Mouse (Mus musculus): Measurements from ENCODE around the gene Rybp. TPM values are rescaled to one million over a fixed set of nuclear protein-coding genes. Genes with fewer than 3 reads are reported as not detected.

The Rybp gene
- total RNA-seq, 2 experiments from 2014 or later, result 18.9 to 27.4 TPM

DNA sequence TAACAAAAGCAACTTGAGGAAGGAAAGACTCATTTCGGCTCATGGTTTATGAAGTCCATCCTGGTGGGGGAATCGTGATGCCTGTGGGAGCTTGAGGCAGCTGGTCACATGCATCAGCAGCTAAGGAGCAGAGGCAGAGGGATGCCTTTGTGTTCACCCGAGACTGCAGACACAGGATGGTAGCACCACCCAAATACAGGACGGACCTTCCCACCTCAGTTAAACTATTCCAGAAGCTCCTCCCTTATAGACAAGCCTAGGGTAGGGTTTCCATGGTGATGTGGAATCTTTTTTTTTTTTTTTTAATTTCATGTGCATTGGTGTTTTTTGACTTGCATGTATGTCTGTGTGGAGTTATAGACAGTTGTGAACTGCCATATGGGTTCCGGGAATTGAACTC is 64.4 kb downstream of the Rybp start:
- ATAC-seq (replicated peaks; ENCODE audit: poor library complexity, severe bottlenecking), result no peak

DNA sequence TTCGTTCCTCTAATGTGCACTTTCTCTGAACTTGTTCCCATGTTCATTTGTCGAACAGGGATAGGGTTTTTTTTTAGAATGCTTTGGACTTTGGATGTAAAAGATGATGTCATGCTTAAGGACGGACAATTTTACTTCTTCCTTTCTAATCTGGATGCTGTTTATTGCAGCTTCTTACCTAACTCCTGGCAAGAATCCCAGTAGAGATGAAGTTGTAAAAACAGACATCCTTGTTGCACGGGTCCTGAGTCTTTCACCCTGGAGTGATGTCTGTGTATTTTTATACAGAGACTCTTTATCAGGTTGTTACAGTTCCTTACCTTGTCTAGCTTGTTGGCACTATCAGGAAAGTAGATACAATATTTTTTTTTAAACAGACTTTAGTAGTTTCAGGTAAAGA is 65.5 kb downstream of the Rybp start:
- ATAC-seq (replicated peaks; ENCODE audit: poor library complexity, severe bottlenecking), result no peak

DNA sequence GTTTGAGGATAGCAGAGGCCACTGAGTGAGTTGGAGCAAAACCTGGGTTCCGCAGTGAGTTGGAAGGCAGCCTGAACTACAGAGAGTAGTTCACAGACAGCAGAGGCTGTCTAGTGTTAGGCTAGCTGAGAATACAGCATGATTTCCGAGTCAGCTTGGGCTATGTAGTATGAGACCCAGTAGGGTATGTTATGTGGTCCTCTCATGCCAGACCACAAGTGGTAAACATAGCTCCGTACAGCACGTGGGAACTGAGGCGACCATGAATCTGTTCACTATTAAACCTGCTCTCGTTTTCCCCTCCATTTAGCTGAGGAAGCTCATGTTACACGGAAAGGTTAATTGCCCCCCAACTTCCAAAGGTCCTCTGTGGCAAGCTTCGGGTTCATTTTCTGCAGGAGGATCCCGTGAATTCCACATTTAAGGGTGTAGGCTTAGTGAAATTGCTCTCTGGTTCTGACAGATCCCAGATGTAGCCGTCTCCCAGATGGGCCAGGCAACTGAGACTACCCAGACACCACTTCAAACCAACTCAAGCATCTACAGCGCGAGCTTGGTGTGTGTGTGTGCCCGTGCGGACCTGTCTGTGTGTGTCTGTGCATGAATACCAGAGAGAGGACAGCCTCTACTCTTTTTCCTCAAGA is 66.2 kb downstream of the Rybp start:
- no peak for ATAC-seq (replicated peaks; ENCODE audit: poor library complexity, severe bottlenecking)

DNA sequence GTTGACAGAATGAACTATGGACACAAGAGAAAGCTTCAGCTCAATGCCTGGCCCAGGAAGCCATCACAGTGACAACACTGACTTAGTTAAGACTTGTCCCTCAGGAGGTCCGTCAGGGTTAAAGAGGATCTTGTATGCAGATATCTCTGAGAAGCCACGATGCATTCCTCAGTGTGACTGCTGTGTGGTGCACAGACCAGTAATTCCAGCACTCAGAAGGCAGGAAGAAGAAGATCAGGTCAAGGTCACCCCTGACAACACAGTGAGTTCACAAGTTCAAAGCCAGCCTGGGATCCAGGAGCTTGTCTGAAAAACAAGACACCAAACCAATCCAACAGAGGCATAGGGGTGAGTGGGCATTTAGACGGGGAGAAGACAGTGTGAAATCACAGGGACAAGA is 67.3 kb downstream of the Rybp start:
- ATAC-seq (replicated peaks; ENCODE audit: poor library complexity, severe bottlenecking), result no peak

DNA sequence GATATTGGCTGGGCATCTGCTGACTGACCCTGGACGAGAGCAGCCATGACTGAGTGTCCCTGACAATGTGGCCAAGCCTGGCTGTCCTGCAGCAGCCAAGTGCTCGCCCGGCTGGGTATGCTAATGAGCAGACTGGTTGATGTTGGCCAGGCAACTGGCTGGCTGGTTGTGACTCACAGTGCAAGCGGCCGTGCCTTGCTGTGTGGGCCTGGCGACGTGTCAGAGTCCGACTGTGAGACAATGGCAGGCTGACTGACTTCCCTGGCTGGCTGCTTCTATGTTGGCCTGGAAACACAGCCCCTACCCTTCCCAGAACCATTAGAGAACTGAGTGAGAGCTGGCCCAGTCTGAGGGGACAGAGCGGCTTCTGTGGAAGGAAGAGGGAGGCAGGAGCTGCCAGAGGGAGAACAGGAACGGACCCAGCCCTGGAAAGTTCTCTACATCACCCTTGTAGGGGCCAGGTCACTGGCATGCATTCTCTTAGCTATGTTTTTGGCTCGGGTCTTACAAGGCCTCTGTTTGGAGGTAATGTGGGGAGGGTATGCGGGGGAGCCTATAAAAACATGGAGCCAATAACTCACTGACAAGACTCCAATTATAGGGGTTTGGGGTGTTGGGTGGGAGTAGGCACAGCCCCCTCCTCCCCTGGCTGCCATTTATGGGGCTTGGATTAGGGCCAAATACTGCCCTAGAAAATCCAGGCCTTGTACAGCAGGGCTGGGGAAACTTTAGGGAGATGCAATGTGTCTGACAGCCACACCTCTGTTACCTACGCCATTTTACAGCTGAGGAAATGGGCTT is 68.5 kb downstream of the Rybp start:
- no peak for ATAC-seq (replicated peaks; ENCODE audit: poor library complexity, severe bottlenecking)

DNA sequence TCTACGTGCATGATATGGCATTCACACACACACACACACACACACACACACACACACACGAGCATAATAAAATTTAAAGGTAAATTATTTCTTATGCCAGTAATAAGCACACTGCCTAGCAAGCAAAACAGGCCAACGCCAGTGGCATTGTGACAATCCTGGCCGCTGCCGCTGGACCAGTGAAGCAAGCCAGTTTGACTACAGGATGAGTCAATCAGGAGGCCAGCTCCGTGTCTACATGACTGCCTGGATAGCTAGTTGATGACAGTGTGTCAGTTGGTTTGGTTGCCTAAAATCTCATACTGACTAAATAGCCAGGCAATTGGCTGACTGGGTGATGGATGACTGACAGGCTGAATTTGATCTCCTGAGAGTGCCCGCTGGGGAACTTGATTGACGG is 69.8 kb downstream of the Rybp start:
- no peak for ATAC-seq (replicated peaks; ENCODE audit: poor library complexity, severe bottlenecking)

DNA sequence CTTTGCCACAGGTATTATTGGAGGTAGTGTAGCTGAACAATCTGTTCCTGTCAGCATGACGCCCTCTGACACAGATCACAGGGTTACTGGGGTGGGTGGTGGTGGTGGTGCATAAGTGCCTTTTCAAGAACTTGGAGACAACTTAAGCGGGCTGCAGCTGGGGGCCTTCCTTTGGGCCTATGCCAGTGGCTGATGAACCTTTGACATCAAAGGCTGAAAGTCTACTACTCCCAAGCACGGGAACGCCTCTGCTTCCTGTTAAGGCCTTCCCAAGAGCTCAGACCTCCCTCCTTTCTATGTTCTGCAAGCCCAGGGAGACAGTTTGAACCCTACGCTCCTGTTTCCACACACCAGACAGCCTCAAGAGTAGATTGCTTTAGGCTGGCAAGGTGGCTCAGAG is 70.3 kb downstream of the Rybp start:
- ATAC-seq (replicated peaks; ENCODE audit: poor library complexity, severe bottlenecking), result no peak

GRCm38 (mm10) chr6:100215809-100216208 is 71.5 kb downstream of the Rybp start:
- no peak for ATAC-seq (replicated peaks; ENCODE audit: poor library complexity, severe bottlenecking)

- peak; percentile 55 for ATAC-seq (replicated peaks; ENCODE audit: poor library complexity, severe bottlenecking)
These were observed 73.0 kb downstream of the Rybp start for GRCm38 (mm10) chr6:100214132-100214913.

DNA sequence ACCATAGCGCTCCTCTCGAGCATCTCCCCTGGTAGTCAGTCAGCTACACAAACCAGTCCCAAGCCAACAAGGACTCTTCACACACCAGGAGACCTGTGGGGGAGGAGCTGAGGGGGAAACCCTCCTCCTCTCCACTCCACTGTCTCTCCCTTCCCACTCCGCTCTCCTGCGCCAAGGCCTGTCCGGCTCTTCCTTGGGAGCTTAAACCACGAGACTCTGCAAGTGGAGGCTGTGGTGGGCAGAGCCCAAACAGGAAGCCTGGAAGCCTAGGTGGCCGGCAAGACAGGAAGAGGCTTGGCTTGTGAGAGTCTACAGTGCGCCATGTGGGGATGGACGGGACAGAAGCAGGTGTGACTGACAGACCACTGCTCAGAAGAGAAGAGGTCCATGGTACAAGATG is 73.7 kb downstream of the Rybp start:
- ATAC-seq (replicated peaks; ENCODE audit: poor library complexity, severe bottlenecking), result peak; percentile 61

DNA sequence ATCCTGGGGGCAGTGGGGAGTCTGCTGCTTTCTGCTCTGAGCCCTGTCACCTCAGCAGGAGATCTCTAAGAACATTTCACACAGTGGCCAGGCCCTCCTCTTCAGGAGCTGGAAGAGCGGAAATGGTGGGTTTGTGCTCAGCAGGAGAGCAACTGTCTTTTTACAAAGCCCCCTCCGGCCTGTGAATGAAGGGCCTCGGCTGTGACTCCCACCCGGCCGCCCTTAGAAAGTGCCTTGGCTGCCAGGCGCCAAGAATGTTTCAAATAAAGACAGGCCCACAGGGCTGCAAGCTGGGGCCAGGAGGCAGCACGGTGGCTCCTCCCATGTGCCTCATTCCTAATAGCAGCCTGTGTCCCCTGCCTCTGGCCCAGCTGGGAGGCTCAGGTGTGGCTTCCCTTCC is 74.5 kb downstream of the Rybp start:
- ATAC-seq (replicated peaks; ENCODE audit: poor library complexity, severe bottlenecking), result no peak

- ATAC-seq (replicated peaks; ENCODE audit: poor library complexity, severe bottlenecking), result no peak
These were observed 75.6 kb downstream of the Rybp start for GRCm38 (mm10) chr6:100211646-100212045.

GRCm38 (mm10) chr6:100210517-100210916 is 76.8 kb downstream of the Rybp start:
- ATAC-seq (replicated peaks; ENCODE audit: poor library complexity, severe bottlenecking), result no peak

GRCm38 (mm10) chr6:100206741-100207275 is 80.5 kb downstream of the Rybp start:
- ATAC-seq (replicated peaks; ENCODE audit: poor library complexity, severe bottlenecking), result peak; percentile 17

DNA sequence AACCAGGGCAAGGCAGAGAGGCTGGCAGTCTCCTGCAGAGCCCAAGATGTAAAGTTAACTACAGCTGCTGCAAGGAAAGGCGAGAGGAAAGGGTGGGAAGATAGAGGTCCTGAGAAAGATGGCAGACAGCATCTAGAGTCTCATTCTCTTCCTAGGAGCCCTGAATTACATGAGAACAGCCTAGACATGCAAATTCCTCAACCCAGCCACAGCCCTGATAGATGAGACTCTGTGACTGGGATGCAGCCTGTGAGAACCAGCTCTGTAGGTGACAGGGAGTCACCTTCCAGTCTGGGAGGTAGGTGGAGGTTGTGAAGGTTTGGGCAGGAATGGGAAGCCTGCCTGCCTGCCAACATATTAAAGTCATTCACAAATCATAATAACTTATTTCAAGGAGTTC is 81.0 kb downstream of the Rybp start:
- ATAC-seq (replicated peaks; ENCODE audit: poor library complexity, severe bottlenecking), result no peak

DNA sequence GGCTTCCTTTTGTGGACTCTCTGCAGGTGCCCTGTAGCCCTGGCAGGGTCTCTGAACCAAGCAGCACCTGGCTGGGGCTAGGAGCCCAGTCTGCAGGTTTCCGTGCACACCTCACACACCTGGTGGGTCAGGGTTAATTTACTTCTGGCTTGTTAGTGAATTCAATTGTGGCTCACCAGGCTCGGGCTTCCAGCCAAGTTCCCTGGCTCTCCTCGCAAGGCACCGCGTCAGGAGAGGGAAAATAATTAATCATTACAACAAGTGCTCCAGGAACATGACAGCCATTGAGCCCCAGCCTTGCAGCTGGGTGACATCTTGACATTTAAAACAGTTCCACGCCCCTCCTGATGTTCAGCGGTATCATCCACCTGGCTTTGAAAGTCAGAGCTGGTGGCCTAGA is 82.8 kb downstream of the Rybp start:
- ATAC-seq (replicated peaks; ENCODE audit: poor library complexity, severe bottlenecking), result no peak

- no peak for ATAC-seq (replicated peaks; ENCODE audit: poor library complexity, severe bottlenecking)
These were observed 83.8 kb downstream of the Rybp start for GRCm38 (mm10) chr6:100203492-100203891.

- ATAC-seq (replicated peaks; ENCODE audit: poor library complexity, severe bottlenecking), result no peak
These were observed 85.2 kb downstream of the Rybp start for GRCm38 (mm10) chr6:100202091-100202490.

DNA sequence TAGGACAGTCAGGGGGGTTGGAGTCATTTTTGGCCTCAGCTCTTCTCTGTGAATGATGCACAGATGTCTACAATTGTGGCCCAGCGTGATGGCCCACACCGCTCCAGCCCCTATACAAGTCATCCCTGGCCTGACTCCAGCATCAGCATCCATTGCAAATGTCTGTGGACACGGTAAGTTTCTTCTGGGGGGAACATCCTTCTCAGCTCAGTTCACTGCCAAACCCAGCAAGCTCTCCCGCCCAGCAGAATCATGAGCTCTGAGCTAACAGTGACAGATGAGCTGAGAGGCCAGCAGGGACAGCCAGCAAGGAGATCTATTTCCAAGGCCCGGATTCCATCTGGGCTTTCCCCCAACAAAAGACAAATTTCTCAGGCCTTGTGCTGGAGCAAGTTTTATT is 90.2 kb downstream of the Rybp start:
- no peak for ATAC-seq (replicated peaks; ENCODE audit: poor library complexity, severe bottlenecking)

GRCm38 (mm10) chr6:100195870-100196409 is 91.3 kb downstream of the Rybp start:
- no peak for ATAC-seq (replicated peaks; ENCODE audit: poor library complexity, severe bottlenecking)

- no peak for ATAC-seq (replicated peaks; ENCODE audit: poor library complexity, severe bottlenecking)
These were observed 92.2 kb downstream of the Rybp start for GRCm38 (mm10) chr6:100195091-100195490.
